Comparison of ENCODE assay signal across 22 mouse cellular contexts in genomic region chr6:12809601-12810000, GRCm38 (mm10).
A peak's percentile ranks its signal among the peaks of the same experiment; 100 is the strongest.
DNase-seq lines count a peak whose midpoint lies in the region; ATAC-seq and TF ChIP-seq lines count a peak whose summit lies in the region.
"Had no signal": no experiment of that assay in that cellular context is flagged by ENCODE, and none has a peak within 500 bp of the region (broad histone marks: within the 10 kb centered on the region; RNA-seq: fewer than 3 reads in every experiment).

No protein-coding gene starts in this region.

- peak overlapping the region; percentile 44; the same call in 1 of the 2 replicates for H3K27ac ChIP-seq in hindbrain, embryonic 12.5 days
- no peak overlapping the region for H3K27ac ChIP-seq in neural tube, embryonic 12.5 days
- H3K27ac ChIP-seq in kidney, adult 2 months (ENCODE audit: insufficient read depth, low read depth, low read length) = no peak overlapping the region
- H3K27ac ChIP-seq: heart, embryonic 10.5 days had no signal

- intact Hi-C loops in left cerebral cortex, postnatal 4 days (cut with DNase I) = no loop called here

- no peak overlapping the region for H3K4me3 ChIP-seq in hindbrain, embryonic 12.5 days
- no peak overlapping the region for H3K4me3 ChIP-seq in neural tube, embryonic 12.5 days
- H3K4me3 ChIP-seq in kidney, adult 2 months (ENCODE audit: insufficient read depth, low read depth, low read length) = no peak overlapping the region
- H3K4me3 ChIP-seq: heart, embryonic 10.5 days had no signal

- peak; percentile 61 for ATAC-seq in hindbrain, embryonic 12.5 days (ENCODE audit: low FRiP score)
- ATAC-seq in neural tube, embryonic 12.5 days (ENCODE audit: low FRiP score, low read depth) = peak; percentile 61; the same call in 1 of the 2 replicates
- ATAC-seq: intestine, embryonic 16.5 days had no signal

- TF ChIP-seq CTCF in kidney, adult 2 months (conservative IDR thresholded peaks at IDR 0.05; ENCODE audit: insufficient read depth, insufficient read length, low read depth, low read length) = no peak

- peak; percentile 11 for DNase-seq in left cerebral cortex, postnatal 4 days
- DNase-seq in left cerebral cortex, adult 11 months (ENCODE audit: low spot score) = no peak
- DNase-seq in embryo, embryonic 10.5 days (ENCODE audit: low spot score) = peak; percentile 27
- DNase-seq in kidney, adult 2 months = no peak
- DNase-seq in MN1 (ENCODE audit: low spot score) = no peak
- no peak for DNase-seq in adrenal gland, postnatal 36 days
- DNase-seq: adrenal gland, postnatal 25 days; cerebellum, adult 11 months; cerebellum, postnatal 36 days; gastrocnemius, postnatal 25 days; kidney, postnatal 10 days; layer of hippocampus, adult 9-11 months; liver; lung, adult 18-20 months; lung, postnatal 36 days; right cerebral cortex, postnatal 4 days; thymus, adult 2 months had no signal

- no peaks in the 10 kb centered on the region for H3K9me3 ChIP-seq in hindbrain, embryonic 12.5 days (replicated peaks)
- H3K9me3 ChIP-seq in neural tube, embryonic 12.5 days = no peaks in the 10 kb centered on the region
- H3K9me3 ChIP-seq: G1E; heart, embryonic 10.5 days had no signal

- H3K9ac ChIP-seq in hindbrain, embryonic 12.5 days = no peak overlapping the region
- no peak overlapping the region for H3K9ac ChIP-seq in neural tube, embryonic 12.5 days

- 49% methylated on average over 5 of the region's 5 CpGs for WGBS in hindbrain, embryonic 12.5 days
- WGBS in neural tube, embryonic 12.5 days = 53% methylated on average over 5 of the region's 5 CpGs
- 83% methylated on average over 5 of the region's 5 CpGs for WGBS in kidney, adult 2 months

- 0 out of 2 replicates have a peak, but pooled peaks cover 2% of the 10 kb centered on the region for H3K4me1 ChIP-seq in hindbrain, embryonic 12.5 days
- H3K4me1 ChIP-seq in neural tube, embryonic 12.5 days = no peaks in the 10 kb centered on the region
- no peaks in the 10 kb centered on the region for H3K4me1 ChIP-seq in kidney, adult 2 months (ENCODE audit: control insufficient read depth, insufficient read depth, low read length)
- H3K4me1 ChIP-seq: heart, embryonic 10.5 days had no signal

- TF ChIP-seq POLR2A in kidney, adult 2 months (IDR thresholded peaks at IDR 0.05; ENCODE audit: low read depth, low read length) = no peak

- no peak overlapping the region for H3K4me2 ChIP-seq in hindbrain, embryonic 12.5 days (replicated peaks)
- no peak overlapping the region for H3K4me2 ChIP-seq in neural tube, embryonic 12.5 days (replicated peaks)

- no peaks in the 10 kb centered on the region for H3K27me3 ChIP-seq in hindbrain, embryonic 12.5 days
- H3K27me3 ChIP-seq in neural tube, embryonic 12.5 days (replicated peaks) = no peaks in the 10 kb centered on the region
- H3K27me3 ChIP-seq in kidney, adult 2 months (replicated peaks; ENCODE audit: control insufficient read depth, insufficient read depth, low read length) = no peaks in the 10 kb centered on the region

- no peaks in the 10 kb centered on the region for H3K36me3 ChIP-seq in hindbrain, embryonic 12.5 days
- H3K36me3 ChIP-seq in neural tube, embryonic 12.5 days = no peaks in the 10 kb centered on the region
- H3K36me3 ChIP-seq in kidney, adult 2 months (ENCODE audit: control insufficient read depth, insufficient read depth, low read length) = no peaks in the 10 kb centered on the region
- H3K36me3 ChIP-seq: G1E; heart, embryonic 10.5 days had no signal

Comparison
In these comparisons a context has a peak if more than half of its experiments do, and no peak if none do; other contexts are left out.
1. DNase-seq: peak in left cerebral cortex, postnatal 4 days (single experiment) and embryo, embryonic 10.5 days (single experiment); none in left cerebral cortex, adult 11 months (single experiment), kidney, adult 2 months (single experiment), MN1 (single experiment) and adrenal gland, postnatal 36 days (0 of 2).